Mouse (Mus musculus) adrenal gland, postnatal 4 days (tissue): Measurements from ENCODE around the gene Dnttip1. TPM values are rescaled to one million over a fixed set of nuclear protein-coding genes. Genes with fewer than 3 reads are reported as not detected.
A peak's percentile ranks its signal among the peaks of the same experiment; 100 is the strongest.

Experiments
- DNase-seq, 2 experiments: peaks; one replicate each; pipeline ENCODE4 v3.0.0; 2021 to 2022; ENCODE audit warnings: low spot score in 2 of 2, mixed read lengths in 2 of 2
- total RNA-seq, 2 experiments: library from RNA; stranded (reverse); gene quantifications; 2 replicates each; pipeline ENCODE4 v1.2.3; 2021

The Dnttip1 gene
- total RNA-seq, 2 experiments from 2014 or later: 50.1 to 54.2 TPM

GRCm38 (mm10) chr2:164752454-164752853 is 6.7 kb downstream of the Dnttip1 start:
- no peak for DNase-seq

GRCm38 (mm10) chr2:164754105-164754504 is 8.3 kb downstream of the Dnttip1 start:
- no peak for DNase-seq

- no peak for DNase-seq
These were observed 9.0 kb downstream of the Dnttip1 start for GRCm38 (mm10) chr2:164754800-164755199.

GRCm38 (mm10) chr2:164757841-164758240 is 12.1 kb downstream of the Dnttip1 start:
- no peak for DNase-seq

GRCm38 (mm10) chr2:164758692-164759091 is 12.9 kb downstream of the Dnttip1 start:
- DNase-seq: no peak

GRCm38 (mm10) chr2:164760059-164760833 is 14.5 kb downstream of the Dnttip1 start:
- DNase-seq: no peak

GRCm38 (mm10) chr2:164761502-164761901 is 15.7 kb downstream of the Dnttip1 start:
- no peak for DNase-seq

GRCm38 (mm10) chr2:164761971-164762370 is 16.2 kb downstream of the Dnttip1 start:
- DNase-seq: no peak

- no peak for DNase-seq
These were observed 16.8 kb downstream of the Dnttip1 start for GRCm38 (mm10) chr2:164762593-164762992.

GRCm38 (mm10) chr2:164765841-164766240 is 20.1 kb downstream of the Dnttip1 start:
- no peak for DNase-seq

GRCm38 (mm10) chr2:164767812-164768540 is 22.2 kb downstream of the Dnttip1 start:
- no peak for DNase-seq

- peak; percentile 94 for DNase-seq
These were observed 23.7 kb downstream of the Dnttip1 start, which contains the start of gene Ube2c for GRCm38 (mm10) chr2:164769258-164770037. TSS of gene Ube2c (plus strand) at chr2:164769898.

- DNase-seq: no peak
These were observed 24.5 kb downstream of the Dnttip1 start for GRCm38 (mm10) chr2:164770279-164770678.

- no peak for DNase-seq
These were observed 25.3 kb downstream of the Dnttip1 start for GRCm38 (mm10) chr2:164771123-164771522.

GRCm38 (mm10) chr2:164773229-164773988 is 27.6 kb downstream of the Dnttip1 start:
- no peak for DNase-seq

- no peak for DNase-seq
These were observed 28.2 kb downstream of the Dnttip1 start for GRCm38 (mm10) chr2:164773989-164774364.

- no peak for DNase-seq
These were observed 30.3 kb downstream of the Dnttip1 start for GRCm38 (mm10) chr2:164776130-164776529.

GRCm38 (mm10) chr2:164776801-164777200 is 31.0 kb downstream of the Dnttip1 start:
- no peak for DNase-seq

- DNase-seq: no peak
These were observed 31.6 kb downstream of the Dnttip1 start for GRCm38 (mm10) chr2:164777246-164778014.

- no peak for DNase-seq
These were observed 32.2 kb downstream of the Dnttip1 start for GRCm38 (mm10) chr2:164778015-164778287.
